Mouse (Mus musculus): Measurements from ENCODE around the gene Hist2h2bb. TPM values are rescaled to one million over a fixed set of nuclear protein-coding genes. Genes with fewer than 3 reads are reported as not detected.
"Not testable (repeated sequence)": the region's sequence is repeated elsewhere in the genome, so short reads cannot be mapped to it uniquely, and the experiment has no call there.

Gene Hist2h2bb
- polyA plus RNA-seq, 1 experiment from 2014 or later, result 7.7 TPM

DNA sequence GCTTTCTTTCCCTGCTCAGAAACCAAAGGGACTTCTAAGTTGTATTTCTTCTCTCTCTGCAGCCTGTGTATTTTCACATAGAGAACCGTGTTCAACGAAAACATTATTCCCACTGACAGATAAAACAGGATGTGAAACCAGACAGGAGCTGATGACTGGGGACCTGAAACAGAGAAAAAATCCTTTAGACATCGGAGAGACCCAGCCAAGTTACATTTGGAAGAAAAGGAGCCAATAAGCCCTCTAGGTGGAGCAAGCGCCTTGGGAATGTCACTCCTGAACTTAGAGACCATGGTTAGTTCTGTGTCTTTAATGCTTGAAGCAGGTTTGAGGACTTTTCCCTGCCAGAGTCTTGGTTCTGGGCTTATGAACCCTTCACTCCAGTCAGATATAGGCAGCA lies 14.9 kb downstream of the Hist2h2bb start:
- Histone ChIP-seq H3K36me3 (no peaks in the 10 kb centered on the region), H3K9me3 (no peaks in the 10 kb centered on the region), H3K27ac (no peak overlapping the region), H3K4me1 (peaks cover 14% of the 10 kb centered on the region), H3K4me3 (peak overlapping the region; percentile 35), H3K27me3 (ENCODE audit: insufficient read depth, poor library complexity, severe bottlenecking) (peaks cover 40% of the 10 kb centered on the region)
- 15% methylated on average over 4 of the region's 4 CpGs for WGBS
- no peak for DNase-seq (ENCODE audit: low spot score)

DNA sequence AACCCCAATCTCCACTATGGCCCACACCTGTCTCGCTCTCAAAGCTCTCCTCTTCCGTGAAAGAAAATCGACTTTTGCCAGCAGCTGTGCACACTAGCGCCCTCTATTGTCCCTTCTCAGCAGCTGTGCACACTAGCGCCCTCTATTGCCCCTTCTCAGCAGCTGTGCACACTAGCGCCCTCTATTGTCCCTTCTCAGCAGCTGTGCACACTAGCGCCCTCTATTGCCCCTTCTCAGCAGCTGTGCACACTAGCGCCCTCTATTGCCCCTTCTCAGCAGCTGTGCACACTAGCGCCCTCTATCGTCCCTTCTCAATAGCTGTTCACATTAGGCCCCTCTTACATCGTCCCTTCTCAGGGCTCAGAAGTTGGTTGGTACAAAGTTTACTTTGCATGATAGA lies 17.8 kb downstream of the Hist2h2bb start:
- DNase-seq (ENCODE audit: low spot score); H3K27ac ChIP-seq; H3K9me3 ChIP-seq; H3K4me3 ChIP-seq; H3K36me3 ChIP-seq: not testable (repeated sequence)
- H3K27me3 ChIP-seq (ENCODE audit: insufficient read depth, poor library complexity, severe bottlenecking), result peaks cover 30% of the 10 kb centered on the region
- 88% methylated on average over 11 of the region's 11 CpGs for WGBS
- peaks cover 14% of the 10 kb centered on the region for H3K4me1 ChIP-seq

DNA sequence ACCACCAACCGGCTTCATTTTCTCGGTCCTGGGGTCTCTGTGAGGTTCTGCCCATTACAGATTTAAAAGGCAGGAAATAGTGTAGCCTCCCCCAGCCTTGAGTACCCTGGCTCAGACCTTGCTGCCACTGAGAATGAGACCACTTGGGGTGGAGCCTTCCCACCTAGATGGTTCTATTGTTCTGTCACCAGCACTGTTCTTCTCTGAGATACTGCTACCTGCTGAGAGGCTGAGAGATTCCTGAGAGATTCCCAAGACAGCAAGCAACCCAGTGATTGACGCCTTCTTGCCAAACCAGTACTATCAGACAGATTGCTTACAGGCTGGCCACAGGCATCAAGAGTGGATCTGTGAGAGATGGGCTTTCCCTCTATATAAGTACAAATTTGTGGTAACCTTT lies 19.6 kb downstream of the Hist2h2bb start:
- Histone ChIP-seq H3K4me1 (peaks cover 3% of the 10 kb centered on the region), H3K27ac (no peak overlapping the region), H3K27me3 (ENCODE audit: insufficient read depth, poor library complexity, severe bottlenecking) (peaks cover 13% of the 10 kb centered on the region), H3K36me3 (no peaks in the 10 kb centered on the region), H3K4me3 (no peak overlapping the region), H3K9me3 (no peaks in the 10 kb centered on the region)
- 63% methylated on average over 3 of the region's 3 CpGs for WGBS
- DNase-seq (ENCODE audit: low spot score), result no peak

DNA sequence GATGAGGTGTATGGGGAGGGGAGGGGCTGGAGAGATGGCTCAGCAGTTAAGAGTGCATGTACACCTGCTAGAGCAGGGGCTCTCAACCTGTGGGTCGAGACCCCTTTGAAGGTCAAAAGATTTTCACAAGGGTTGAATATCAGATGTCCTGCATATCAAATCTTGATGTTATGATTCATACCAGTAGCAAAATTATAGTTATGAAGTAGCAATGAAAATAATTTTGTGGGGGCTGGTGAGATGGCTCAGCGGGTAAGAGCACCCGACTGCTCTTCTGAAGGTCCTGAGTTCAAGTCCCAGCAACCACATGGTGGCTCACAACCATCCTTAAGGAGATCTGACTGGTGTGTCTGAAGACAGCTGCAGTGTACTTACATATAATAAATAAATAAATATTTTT lies 21.2 kb downstream of the Hist2h2bb start:
- not testable (repeated sequence) for H3K4me3 ChIP-seq; H3K27ac ChIP-seq; H3K9me3 ChIP-seq; H3K4me1 ChIP-seq; DNase-seq (ENCODE audit: low spot score); H3K36me3 ChIP-seq; H3K27me3 ChIP-seq (ENCODE audit: insufficient read depth, poor library complexity, severe bottlenecking)
- WGBS, result 88% methylated on average over 3 of the region's 3 CpGs

DNA sequence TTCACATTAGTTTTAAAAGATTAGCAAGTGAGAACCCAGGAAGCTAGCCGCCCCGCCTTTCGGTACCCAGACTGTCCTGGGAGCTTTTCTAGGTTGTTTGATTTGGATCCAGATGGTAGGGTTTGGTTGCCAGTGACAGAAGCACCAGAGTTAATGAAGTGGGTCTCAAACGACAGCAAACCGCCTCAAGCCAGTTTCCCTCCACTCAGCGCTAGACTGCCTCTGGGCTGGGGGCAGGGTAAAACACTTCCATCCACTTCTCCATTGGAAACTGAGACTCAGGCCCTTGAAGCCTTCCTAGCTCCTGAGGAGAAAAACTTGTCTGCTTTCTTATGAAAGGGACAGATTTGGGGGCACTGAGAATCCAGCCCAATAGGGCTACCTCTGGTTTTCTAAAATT lies 23.1 kb downstream of the Hist2h2bb start:
- no peaks in the 10 kb centered on the region for H3K9me3 ChIP-seq
- WGBS, result 61% methylated on average over 6 of the region's 6 CpGs
- no peak for DNase-seq (ENCODE audit: low spot score)
- H3K36me3 ChIP-seq, result no peaks in the 10 kb centered on the region
- no peak overlapping the region for H3K27ac ChIP-seq
- H3K4me3 ChIP-seq, result no peak overlapping the region
- H3K4me1 ChIP-seq, result no peaks in the 10 kb centered on the region
- no peaks in the 10 kb centered on the region for H3K27me3 ChIP-seq (ENCODE audit: insufficient read depth, poor library complexity, severe bottlenecking)

DNA sequence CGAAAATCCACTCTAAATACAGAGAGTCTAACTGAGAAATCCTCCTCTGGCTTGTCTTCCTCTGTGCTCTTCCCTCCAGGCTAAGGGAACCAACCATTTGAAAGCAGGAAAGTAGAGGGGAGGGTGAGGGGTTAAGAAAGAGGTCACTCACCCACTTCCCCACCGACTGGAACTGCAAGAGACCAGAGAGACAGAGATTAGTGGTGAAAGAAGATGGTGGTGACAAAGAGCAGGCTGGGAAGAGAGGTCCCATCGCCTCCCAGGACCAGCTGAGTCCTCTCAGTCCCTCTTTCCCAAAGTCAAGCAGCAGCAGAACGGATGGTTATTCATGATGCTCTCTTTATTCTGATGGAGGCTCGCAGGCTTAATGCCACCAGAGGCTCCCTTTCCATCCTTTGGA lies 23.8 kb downstream of the Hist2h2bb start:
- no peak for DNase-seq (ENCODE audit: low spot score)

DNA sequence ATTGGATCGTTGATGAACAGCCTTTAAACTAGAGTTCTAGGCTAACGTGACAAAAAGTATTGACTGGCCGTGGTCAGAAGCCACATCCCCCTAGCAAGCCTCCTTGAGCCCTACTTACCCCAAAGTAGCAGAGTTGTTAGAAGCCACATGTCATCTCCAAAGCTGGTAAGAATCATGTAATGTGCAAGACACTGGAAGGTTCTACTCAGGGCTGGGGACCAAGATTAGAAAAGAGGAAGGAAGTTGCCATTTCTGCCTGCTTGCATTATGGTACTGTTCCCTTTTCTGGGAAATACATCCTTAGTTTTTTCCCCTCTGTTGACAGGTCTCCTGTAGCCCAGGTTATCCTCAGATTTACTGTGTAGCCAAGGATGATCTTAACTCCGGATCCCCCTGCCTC lies 24.2 kb downstream of the Hist2h2bb start, which contains the start of gene Fcgr1:
Fcgr1 (minus strand) TSS at position 183 of the 400 bp plus-strand sequence.
- Histone ChIP-seq H3K36me3 (no peaks in the 10 kb centered on the region), H3K9me3 (no peaks in the 10 kb centered on the region), H3K4me3 (no peak within 1 kb of the TSS), H3K27me3 (ENCODE audit: insufficient read depth, poor library complexity, severe bottlenecking) (no peaks in the 10 kb centered on the region), H3K27ac (no peak within 1 kb of the TSS), H3K4me1 (no peaks in the 10 kb centered on the region)
- no peak for DNase-seq (ENCODE audit: low spot score)
- WGBS, result 72% methylated on average over 4 of the region's 4 CpGs

More for the DNA sequence above, 23.8 kb downstream of the Hist2h2bb start:
- no peak overlapping the region for H3K4me3 ChIP-seq
- 47% methylated on average over 5 of the region's 5 CpGs for WGBS
- no peaks in the 10 kb centered on the region for H3K4me1 ChIP-seq
- H3K36me3 ChIP-seq, result no peaks in the 10 kb centered on the region
- H3K27ac ChIP-seq, result no peak overlapping the region
- H3K27me3 ChIP-seq (ENCODE audit: insufficient read depth, poor library complexity, severe bottlenecking), result no peaks in the 10 kb centered on the region
- H3K9me3 ChIP-seq, result no peaks in the 10 kb centered on the region

DNA sequence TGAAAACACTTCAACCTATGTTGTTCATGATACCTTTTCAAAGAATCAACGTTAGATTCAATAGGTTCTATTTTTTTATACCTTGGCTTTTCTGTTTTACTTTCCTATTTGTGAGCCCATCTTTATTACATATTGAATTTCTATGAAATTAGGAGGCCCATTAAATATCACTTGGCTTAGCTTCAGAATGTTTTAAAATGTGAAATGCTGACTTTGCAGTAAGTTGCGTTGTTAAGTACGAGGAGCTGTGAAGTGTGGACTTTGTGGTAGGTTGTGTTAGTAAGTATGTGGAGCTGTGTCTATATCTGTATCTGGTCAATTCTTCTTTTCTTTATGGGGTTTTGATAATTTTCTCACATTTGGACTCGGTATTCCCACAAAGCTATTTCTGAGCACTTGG lies 28.8 kb downstream of the Hist2h2bb start:
- H3K36me3 ChIP-seq, result no peaks in the 10 kb centered on the region
- 86% methylated on average over 4 of the region's 4 CpGs for WGBS
- H3K4me1 ChIP-seq, result no peaks in the 10 kb centered on the region
- no peak for DNase-seq (ENCODE audit: low spot score)
- no peaks in the 10 kb centered on the region for H3K9me3 ChIP-seq
- H3K4me3 ChIP-seq, result no peak overlapping the region
- H3K27me3 ChIP-seq (ENCODE audit: insufficient read depth, poor library complexity, severe bottlenecking), result peaks cover 6% of the 10 kb centered on the region; the same call in 1 of the 2 replicates
- no peak overlapping the region for H3K27ac ChIP-seq

DNA sequence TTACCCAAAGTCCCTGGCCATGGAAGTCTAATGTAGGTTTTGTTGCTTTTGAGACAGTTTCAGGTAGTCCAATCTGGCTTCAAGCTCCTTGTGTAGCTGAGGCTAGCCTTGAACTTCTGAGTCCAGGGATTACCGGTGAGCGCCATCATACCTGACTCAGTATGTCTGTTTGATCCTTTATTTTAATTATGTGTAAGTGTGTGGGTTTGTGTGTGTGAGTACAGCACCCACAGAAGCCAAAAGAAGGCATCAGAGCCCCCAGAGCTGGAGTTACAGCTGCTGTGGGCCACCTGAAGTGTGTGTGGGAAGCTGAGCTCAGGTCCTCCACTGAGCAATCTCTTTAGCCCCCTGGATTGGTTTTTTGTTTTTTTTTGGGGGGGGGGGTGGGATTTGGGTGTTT lies 30.0 kb downstream of the Hist2h2bb start:
- 95% methylated on average over 2 of the region's 2 CpGs for WGBS
- DNase-seq (ENCODE audit: low spot score), result peak; percentile 52
- no peaks in the 10 kb centered on the region for H3K9me3 ChIP-seq

DNA sequence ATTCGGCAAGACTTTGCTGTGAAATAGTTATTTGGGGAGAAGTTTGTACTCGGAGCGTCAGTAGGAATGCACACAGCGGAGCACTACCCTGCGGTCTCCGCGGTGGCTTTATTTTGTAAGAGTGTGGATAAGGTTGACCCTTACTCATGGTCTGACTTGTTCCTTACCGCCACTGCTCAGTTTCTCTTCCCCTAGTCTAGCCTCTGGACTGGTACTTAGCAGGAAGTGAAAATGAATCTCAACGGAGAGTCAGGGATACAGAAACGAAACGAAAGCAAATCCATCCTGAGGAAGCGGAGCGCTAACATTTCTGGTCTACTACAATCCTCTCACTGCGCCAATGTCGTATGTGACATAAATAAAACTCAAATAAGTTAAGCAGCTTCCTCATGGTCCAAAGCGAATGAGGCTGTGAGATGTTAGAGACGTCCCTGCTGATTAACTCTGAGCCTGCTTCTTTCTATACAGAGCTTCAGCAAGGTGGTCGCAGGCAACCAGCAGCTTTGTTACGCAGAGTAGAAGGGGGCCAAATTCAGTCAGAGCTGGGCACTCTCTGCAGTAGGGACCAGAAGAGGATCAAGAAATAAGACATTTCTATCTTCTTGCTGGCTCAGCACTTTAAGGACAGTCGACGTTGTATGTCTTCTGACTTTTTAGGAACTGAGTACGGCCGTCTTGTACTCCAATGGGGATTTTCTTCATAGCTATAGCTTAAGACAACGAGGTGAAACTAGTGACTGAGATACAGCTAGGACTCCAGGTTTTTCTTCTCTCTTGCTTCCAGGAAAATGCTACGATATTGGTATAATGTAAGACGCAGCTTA lies 31.4 kb downstream of the Hist2h2bb start:
- Histone ChIP-seq H3K9me3 (no peaks in the 10 kb centered on the region), H3K4me1 (no peaks in the 10 kb centered on the region), H3K4me3 (peak overlapping the region; percentile 37), H3K36me3 (no peaks in the 10 kb centered on the region), H3K27ac (no peak overlapping the region), H3K27me3 (ENCODE audit: insufficient read depth, poor library complexity, severe bottlenecking) (peaks cover 7% of the 10 kb centered on the region; the same call in 1 of the 2 replicates)
- 66% methylated on average over 26 of the region's 26 CpGs for WGBS
- DNase-seq (ENCODE audit: low spot score), result peak; percentile 69

More for the DNA sequence above, 30.0 kb downstream of the Hist2h2bb start:
- H3K27ac ChIP-seq, result no peak overlapping the region
- no peaks in the 10 kb centered on the region for H3K4me1 ChIP-seq
- peaks cover 6% of the 10 kb centered on the region; the same call in 1 of the 2 replicates for H3K27me3 ChIP-seq (ENCODE audit: insufficient read depth, poor library complexity, severe bottlenecking)
- no peak overlapping the region for H3K4me3 ChIP-seq
- H3K36me3 ChIP-seq, result no peaks in the 10 kb centered on the region

DNA sequence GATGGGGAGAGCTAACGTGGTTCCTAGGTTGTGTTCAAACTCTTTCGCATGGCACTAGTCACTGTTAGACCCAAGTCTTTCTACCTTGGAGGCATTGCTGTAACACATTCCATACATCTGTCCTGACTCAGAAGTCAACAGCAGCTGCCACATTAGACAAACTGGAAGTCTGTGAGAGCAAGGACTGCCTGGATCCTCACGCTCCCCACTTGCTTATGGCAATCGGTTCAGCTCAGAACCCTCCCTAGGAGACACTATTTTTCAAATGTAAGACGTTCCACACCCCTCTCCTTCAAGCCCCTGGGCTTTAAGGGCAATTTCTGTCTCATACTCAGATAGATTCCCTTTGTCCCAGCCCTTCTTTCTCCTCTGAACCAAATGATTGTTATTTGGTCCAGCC lies 32.5 kb downstream of the Hist2h2bb start:
- Histone ChIP-seq H3K36me3 (no peaks in the 10 kb centered on the region), H3K27me3 (ENCODE audit: insufficient read depth, poor library complexity, severe bottlenecking) (peaks cover 12% of the 10 kb centered on the region; the same call in 1 of the 2 replicates), H3K4me1 (no peaks in the 10 kb centered on the region), H3K9me3 (no peaks in the 10 kb centered on the region), H3K4me3 (no peak overlapping the region), H3K27ac (no peak overlapping the region)
- 76% methylated on average over 5 of the region's 5 CpGs for WGBS
- DNase-seq (ENCODE audit: low spot score), result peak; percentile 55

DNA sequence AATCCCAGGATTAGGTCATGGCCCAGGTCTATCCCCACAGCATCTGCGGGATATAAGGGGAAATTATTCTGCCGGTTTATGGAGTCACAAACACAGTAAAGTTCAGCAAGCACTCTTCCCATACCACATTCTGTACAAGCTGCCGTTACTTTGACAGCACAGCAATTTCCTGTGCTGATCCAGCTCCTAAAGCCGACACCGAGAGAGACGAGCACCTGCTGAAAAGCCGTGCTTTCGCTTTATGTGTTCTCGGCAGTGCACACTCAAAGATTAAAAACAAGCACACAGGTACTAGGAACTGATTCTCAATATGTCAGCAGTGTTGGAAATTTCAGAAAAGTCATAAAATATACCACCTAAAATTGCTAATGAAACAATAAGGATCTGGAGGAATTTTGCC lies 37.0 kb downstream of the Hist2h2bb start:
- no peaks in the 10 kb centered on the region for H3K36me3 ChIP-seq
- H3K27ac ChIP-seq, result no peak overlapping the region
- H3K4me3 ChIP-seq, result no peak overlapping the region
- no peak for DNase-seq (ENCODE audit: low spot score)
- peaks cover 12% of the 10 kb centered on the region; the same call in 1 of the 2 replicates for H3K27me3 ChIP-seq (ENCODE audit: insufficient read depth, poor library complexity, severe bottlenecking)
- WGBS, result 77% methylated on average over 9 of the region's 9 CpGs
- H3K4me1 ChIP-seq, result no peaks in the 10 kb centered on the region
- H3K9me3 ChIP-seq, result no peaks in the 10 kb centered on the region

DNA sequence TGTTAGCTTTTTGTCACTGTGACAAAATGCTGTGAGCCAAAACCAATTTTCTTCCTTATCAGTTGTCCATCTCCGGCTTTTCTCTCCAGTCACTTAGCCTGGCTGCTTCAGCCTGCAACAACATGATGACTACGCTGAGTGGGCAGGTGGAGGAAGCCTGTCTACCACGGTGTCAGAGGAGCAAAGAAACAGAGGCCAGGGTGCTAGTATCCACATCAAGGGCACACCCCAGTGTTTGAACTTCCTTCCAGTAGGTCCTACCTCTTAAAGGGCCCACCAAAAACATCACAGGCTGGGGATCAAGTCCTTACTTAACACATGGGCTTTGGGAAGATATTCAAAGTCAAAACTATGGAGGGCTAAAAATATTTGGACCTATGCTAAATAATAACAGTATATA lies 39.9 kb downstream of the Hist2h2bb start:
- Histone ChIP-seq H3K27ac (no peak overlapping the region), H3K27me3 (ENCODE audit: insufficient read depth, poor library complexity, severe bottlenecking) (peaks cover 6% of the 10 kb centered on the region; the same call in 1 of the 2 replicates), H3K36me3 (no peaks in the 10 kb centered on the region), H3K4me1 (0 out of 2 replicates have a peak, but pooled peaks cover 5% of the 10 kb centered on the region), H3K4me3 (no peak overlapping the region), H3K9me3 (no peaks in the 10 kb centered on the region)
- DNase-seq (ENCODE audit: low spot score), result no peak
- 45% methylated on average over 3 of the region's 3 CpGs for WGBS

Measured in heart, embryonic 10.5 days (tissue).